In the genomic region with DNA sequence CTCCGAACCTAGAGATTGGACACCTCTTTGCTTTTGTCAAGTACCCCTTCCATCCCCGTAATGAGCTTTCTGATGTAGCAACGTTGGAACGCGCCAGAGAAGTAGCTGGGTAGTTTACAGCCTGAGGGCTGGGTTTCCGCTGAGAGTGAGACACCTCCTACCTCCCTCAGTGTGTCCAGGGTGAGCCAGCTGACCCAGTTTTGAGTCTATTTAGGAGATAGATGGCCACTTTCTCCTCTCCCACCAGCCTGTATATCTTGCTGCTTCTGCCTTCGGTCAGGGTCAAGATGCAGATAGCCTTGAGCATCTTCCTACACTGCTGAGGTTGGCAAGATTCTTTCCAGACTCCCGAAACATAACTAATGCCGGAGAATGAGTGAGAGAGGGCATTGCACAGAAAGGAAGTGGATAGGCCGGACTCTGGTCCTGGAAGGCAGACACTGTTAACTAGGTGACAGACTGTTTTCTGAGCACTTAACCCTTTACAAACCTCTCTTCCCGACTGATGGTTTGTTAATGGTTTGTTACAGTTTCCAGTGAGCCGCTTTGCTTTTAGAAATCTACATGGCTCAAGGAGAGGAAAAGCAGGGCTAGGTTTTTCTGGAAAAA, we compare ENCODE assay signal across 8 mouse cellular contexts.
DNase-seq lines count a peak whose midpoint lies in the region; ATAC-seq and TF ChIP-seq lines count a peak whose summit lies in the region.

No protein-coding gene starts in this region.

- no peak overlapping the region for H3K4me3 ChIP-seq in left cerebral cortex, adult 2 months
- no peak overlapping the region for H3K4me3 ChIP-seq in midbrain, postnatal 0 days (ENCODE audit: low read depth, low read length)

- no peak for DNase-seq in left cerebral cortex, adult 2 months (ENCODE audit: extremely low spot score in 1 of 2, low spot score in 2 of 2)
- DNase-seq in left cerebral cortex, postnatal 4 days: no peak
- peak; percentile 45 for DNase-seq in embryo, embryonic 10.5 days (ENCODE audit: low spot score)
- DNase-seq in heart, postnatal 4 days: peak; percentile 13
- peak; percentile 16 for DNase-seq in lung, postnatal 14 days
- no peak for DNase-seq in MN1 (ENCODE audit: low spot score)
- no peak for DNase-seq in midbrain, postnatal 0 days (ENCODE audit: low spot score)
- no peak for DNase-seq in frontal cortex, postnatal 36 days (ENCODE audit: low spot score in 2 of 2)

- no peaks in the 10 kb centered on the region for H3K9me3 ChIP-seq in midbrain, postnatal 0 days (ENCODE audit: low read length)

- 75% methylated on average over 12 of the region's 12 CpGs for WGBS in midbrain, postnatal 0 days

- no peak for ATAC-seq in midbrain, postnatal 0 days (ENCODE audit: low FRiP score)

- H3K9ac ChIP-seq in midbrain, postnatal 0 days (replicated peaks; ENCODE audit: low read length, poor library complexity, severe bottlenecking): no peak overlapping the region

- no peak for TF ChIP-seq CTCF in left cerebral cortex, adult 2 months (IDR thresholded peaks at IDR 0.05)
- no peak for TF ChIP-seq CTCF in midbrain, postnatal 0 days (IDR thresholded peaks at IDR 0.05)

- peak overlapping the region; percentile 86 for H3K27ac ChIP-seq in left cerebral cortex, adult 2 months
- H3K27ac ChIP-seq in midbrain, postnatal 0 days (ENCODE audit: low read depth, low read length): no peak overlapping the region

- no peak overlapping the region for H3K4me2 ChIP-seq in midbrain, postnatal 0 days (ENCODE audit: low read depth, low read length, poor library complexity, severe bottlenecking)

- intact Hi-C loops in left cerebral cortex, adult 2 months (cut with DNase I): no loop called here
- intact Hi-C loops in left cerebral cortex, postnatal 4 days (cut with DNase I): no loop called here

- H3K36me3 ChIP-seq in midbrain, postnatal 0 days (ENCODE audit: insufficient read depth, low read length): no peaks in the 10 kb centered on the region

- H3K27me3 ChIP-seq in midbrain, postnatal 0 days (ENCODE audit: insufficient read depth, low read length): no peaks in the 10 kb centered on the region

- H3K4me1 ChIP-seq in midbrain, postnatal 0 days (ENCODE audit: insufficient read depth, low read length): no peaks in the 10 kb centered on the region; the same call in 1 of the 2 replicates

Comparison
In these comparisons a context has a peak if more than half of its experiments do, and no peak if none do; other contexts are left out.
1. DNase-seq: peak in embryo, embryonic 10.5 days (single experiment), heart, postnatal 4 days (single experiment) and lung, postnatal 14 days (single experiment); none in left cerebral cortex, adult 2 months (0 of 2), left cerebral cortex, postnatal 4 days (single experiment), MN1 (single experiment), midbrain, postnatal 0 days (single experiment) and frontal cortex, postnatal 36 days (0 of 2).